Mouse (Mus musculus): ENCODE data around the gene Defb22.

The Defb22 gene

DNA sequence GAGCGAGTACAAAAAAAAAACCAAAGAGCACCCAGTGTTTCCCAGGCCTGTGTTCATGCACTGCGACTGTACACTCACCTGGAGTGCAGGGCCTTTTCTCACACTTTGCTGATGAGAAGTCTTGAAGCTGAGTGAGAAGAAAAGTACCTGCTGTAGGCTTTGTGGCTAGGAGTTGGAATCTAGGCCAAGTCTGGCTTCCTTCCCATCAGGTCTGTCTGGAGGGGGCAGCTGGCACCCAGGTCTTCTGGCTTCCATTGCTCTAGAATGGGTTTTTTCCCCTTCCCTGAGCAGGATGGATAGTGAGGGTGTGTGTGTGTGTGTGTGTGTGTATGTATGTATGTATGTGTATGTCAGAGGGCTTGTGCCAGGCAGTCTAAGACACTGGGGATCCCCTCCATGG, 50.1 kb downstream of the Defb22 start:
- no peak for DNase-seq (ENCODE audit: low spot score)

DNA sequence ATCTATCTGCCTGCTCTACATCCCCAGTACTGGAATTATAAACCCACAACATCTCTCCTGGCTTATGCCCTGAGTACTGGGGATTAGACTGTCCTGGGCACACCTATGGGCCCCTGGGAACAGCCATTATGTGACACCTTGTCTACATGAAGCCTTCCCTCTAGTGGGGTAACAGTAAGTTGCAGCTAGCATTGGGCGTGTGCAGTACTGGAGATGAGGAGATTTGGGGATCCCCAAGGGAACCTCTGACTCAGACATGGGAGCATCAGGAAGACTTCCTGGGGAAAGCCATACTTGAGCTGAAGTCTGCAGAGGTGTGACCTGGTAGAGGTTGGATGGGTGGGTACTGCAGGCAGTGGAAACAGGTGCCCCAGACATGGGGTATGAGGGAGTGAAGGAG, 51.0 kb downstream of the Defb22 start:
- DNase-seq (ENCODE audit: low spot score): no peak

DNA sequence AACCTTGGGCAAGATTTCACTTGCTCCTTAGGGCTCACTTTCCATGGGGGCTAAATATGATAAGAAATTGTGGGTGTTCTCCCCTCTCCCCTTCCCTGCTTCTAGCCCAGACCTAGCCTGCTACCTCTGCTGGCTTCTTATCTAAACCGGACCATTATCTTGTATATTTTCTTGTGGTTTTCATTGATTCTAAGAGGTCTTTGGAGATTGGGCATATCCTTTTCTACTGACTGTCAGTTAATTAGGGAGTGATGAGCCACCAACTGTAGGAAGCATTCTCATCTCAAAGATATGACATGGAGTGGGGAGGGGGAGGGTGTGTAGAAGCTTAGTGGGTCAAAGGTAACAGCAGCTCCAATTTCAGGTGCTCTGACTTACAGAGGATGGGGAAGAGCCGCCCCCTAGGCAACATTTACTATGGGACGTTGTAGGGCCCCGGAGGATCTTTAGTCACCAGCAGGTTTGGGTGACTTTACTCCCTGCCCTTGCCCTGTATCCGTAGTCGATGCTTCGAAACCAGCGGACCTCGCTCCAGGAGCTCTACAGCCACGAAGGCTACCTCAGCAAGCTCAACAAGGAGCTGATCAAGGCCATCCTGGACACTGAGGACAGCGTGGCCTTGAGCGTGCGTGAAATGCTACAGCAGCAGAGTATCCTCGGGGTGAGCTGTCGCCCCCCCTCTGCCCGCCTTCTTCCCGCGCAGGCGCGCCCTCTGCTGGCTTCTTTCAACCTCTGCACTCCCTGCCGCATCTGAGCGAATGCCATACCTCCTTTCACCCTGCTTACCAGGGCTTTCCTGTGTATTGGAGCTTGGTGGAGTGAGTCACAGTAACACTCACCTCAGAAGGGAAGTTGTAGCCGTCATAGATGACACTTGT, 52.7 kb downstream of the Defb22 start:
- DNase-seq (ENCODE audit: low spot score): peak; percentile 81

- DNase-seq (ENCODE audit: low spot score): no peak
These were observed 53.5 kb downstream of the Defb22 start for GRCm38 (mm10) chr2:152436405-152436901.
